Mouse (Mus musculus) bone marrow macrophage, adult 2 months (primary cell): ENCODE data around the gene Atg5.

ENCODE experiments used
- CTCF ChIP-seq: IDR thresholded peaks from 2 replicates; pipeline ENCODE4 v1.5.1; 2012; ENCODE audit warnings: low read depth, mild to moderate bottlenecking, low read length, moderate library complexity
- POLR2A ChIP-seq: IDR thresholded peaks from 2 replicates; pipeline ENCODE4 v1.6.1; 2012; ENCODE audit warnings: mild to moderate bottlenecking, low read depth, low read length, borderline replicate concordance

DNA sequence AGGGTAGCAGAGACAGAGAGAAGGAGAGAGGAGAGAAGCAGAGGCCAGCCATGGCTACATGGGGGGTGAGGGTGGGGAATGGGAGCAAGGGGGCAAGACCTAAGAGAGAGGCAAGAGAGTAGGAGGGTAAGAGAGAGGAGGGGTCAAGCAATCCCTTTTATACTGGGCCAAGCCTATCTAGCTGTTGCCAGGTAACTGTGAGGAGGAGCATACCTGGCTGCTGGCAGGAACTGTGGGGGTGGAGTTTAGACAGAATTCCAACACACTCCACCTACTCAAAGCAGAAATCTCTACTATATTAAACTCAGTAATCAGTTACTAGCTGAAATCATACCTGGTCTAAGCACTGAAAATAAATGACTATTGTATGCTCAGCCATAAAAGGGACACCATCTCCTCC, 1.6 kb upstream of the Atg5 start:
- TF ChIP-seq POLR2A (no peak), CTCF (no peak)
